Mouse (Mus musculus): ENCODE data around the gene Gxylt2.

DNA sequence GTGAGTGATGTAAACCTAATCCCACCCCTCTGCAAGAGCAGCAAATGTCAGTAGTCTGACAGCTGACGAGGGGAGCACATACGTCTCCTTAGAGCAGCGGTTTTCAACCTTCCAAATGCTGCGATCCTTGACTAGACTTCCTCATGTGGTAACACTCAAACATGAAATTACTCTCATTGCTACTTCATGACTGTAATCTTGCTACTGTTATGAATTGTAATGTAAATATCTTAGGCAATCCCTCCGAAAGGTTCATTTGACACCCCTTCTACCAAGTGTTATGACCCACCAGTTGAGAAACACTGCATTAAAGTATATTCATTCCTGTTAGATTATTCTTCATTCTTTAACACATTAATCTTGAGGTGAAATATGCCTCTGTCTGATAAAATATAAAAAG lies 142.7 kb downstream of the Gxylt2 start:
- TF ChIP-seq CTCF (IDR thresholded peaks at IDR 0.05; ENCODE audit: extremely low read depth, insufficient read length, insufficient replicate concordance, low read depth, low read length) (no peak), POLR2A (IDR thresholded peaks at IDR 0.05; ENCODE audit: low read depth, low read length) (no peak)
